Mouse (Mus musculus) frontal cortex, postnatal 25 days (tissue): ENCODE measurements around the gene Efcab1.

Experiments used
- DNase-seq, 2 experiments: peaks; one replicate each; pipeline ENCODE4 v3.0.0; 2022; ENCODE audit warnings: low spot score in 2 of 2

Efcab1 gene

DNA sequence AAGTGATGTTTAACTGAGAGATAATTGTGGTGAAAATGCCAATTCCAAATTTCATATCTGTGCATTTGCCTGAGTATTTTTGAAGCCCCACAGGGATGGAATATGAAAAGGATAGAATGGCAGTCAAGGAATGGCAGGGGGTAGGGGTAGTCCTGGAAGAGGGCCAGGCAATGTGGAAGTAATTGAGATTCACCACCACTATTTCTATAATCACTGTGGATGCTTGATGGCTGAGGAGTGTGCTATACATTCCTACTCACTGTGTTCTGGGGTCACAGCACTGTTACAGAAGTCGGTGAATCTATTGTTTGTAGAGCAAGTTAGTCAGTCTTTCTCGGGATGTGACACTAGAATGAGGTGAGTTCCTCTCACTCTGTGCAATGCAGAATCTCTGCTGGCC lies 108.3 kb downstream of the Efcab1 start:
- DNase-seq: no peak
